Mouse (Mus musculus) erythroblast, embryonic 14.5 days (primary cell): ENCODE data around the gene Slc41a1.

Source experiments
- GATA1 ChIP-seq: IDR thresholded peaks from 2 replicates; pipeline ENCODE4 v1.6.1; 2012; ENCODE audit warnings: low read length, inconsistent platforms, mixed read lengths
- TAL1 ChIP-seq: IDR thresholded peaks from 3 replicates; pipeline ENCODE4 v1.6.1; 2012; ENCODE audit warnings: low read length, inconsistent platforms, mixed read lengths

GRCm38 (mm10) chr1:131812631-131813295, 14.5 kb upstream of the Slc41a1 start:
- TF ChIP-seq TAL1 (no peak), GATA1 (no peak)
